Mouse (Mus musculus) left cerebral cortex, postnatal 4 days (tissue): ENCODE measurements around the gene Tmc6. TPM values are rescaled to one million over a fixed set of nuclear protein-coding genes. Genes with fewer than 3 reads are reported as not detected.
A peak's percentile ranks its signal among the peaks of the same experiment; 100 is the strongest.

Experiments
- DNase-seq: peaks from one replicate; pipeline ENCODE4 v3.0.0-alpha.2; 2022
- intact Hi-C: fragments of 180-260 bp; cut with DNase I; formaldehyde crosslinking; loops from one replicate; pipeline ENCODE4 v1.15.1; 2025
- total RNA-seq, 2 experiments: library from RNA; stranded (reverse); gene quantifications; 2 replicates each; pipeline ENCODE4 v1.2.3; 2021

Tmc6 gene
- total RNA-seq, 2 experiments from 2014 or later = 3.5 TPM

GRCm38 (mm10) chr11:117762246-117762645 is 19.8 kb downstream of the Tmc6 start:
- DNase-seq = no peak
- intact Hi-C loops = no loop called here

DNA sequence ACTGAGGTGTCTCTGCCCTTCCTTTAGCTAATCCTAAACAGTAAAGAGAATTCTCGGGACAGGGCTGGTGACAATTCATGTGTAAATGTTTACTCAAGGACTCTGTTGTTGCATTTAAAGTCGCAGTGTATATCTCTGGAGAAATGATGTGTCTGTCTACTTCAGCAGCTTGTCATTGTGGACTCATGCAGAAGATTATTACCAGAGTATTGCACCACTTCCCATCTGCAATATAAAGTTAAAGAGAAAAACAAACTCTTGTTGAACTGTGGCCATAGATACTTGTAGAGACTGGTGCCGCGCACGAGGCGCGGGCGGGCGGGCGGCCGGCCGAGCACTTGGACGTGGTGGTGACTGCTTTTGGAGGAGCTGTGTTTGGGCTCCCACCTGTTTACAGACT is 20.2 kb downstream of the Tmc6 start:
- intact Hi-C loops = no loop called here
- no peak for DNase-seq

GRCm38 (mm10) chr11:117760374-117761119 is 21.5 kb downstream of the Tmc6 start:
- DNase-seq = peak; percentile 51
- intact Hi-C loops = no loop called here

GRCm38 (mm10) chr11:117759267-117759666 is 22.7 kb downstream of the Tmc6 start:
- intact Hi-C loops = no loop called here
- peak; percentile 51 for DNase-seq

DNA sequence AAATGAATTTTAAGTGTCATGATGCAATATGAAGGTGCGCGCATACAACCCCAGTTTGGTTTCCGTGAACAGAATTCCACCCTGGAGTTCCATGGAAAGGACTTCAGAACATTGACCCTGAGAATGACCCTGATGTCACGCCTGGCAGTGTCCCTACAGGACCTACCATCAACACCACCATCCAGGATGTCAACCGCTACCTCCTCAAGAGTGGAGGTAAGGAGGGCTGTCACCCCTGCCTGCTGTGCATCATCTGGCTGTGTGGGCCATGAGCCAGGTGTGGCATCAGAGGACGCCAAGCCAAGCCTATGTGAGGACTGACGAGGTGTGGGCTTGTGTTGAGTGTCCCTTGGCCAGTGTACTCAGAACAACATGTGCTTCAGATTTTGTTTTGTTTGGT is 26.1 kb downstream of the Tmc6 start:
- intact Hi-C loops = no loop called here
- no peak for DNase-seq

DNA sequence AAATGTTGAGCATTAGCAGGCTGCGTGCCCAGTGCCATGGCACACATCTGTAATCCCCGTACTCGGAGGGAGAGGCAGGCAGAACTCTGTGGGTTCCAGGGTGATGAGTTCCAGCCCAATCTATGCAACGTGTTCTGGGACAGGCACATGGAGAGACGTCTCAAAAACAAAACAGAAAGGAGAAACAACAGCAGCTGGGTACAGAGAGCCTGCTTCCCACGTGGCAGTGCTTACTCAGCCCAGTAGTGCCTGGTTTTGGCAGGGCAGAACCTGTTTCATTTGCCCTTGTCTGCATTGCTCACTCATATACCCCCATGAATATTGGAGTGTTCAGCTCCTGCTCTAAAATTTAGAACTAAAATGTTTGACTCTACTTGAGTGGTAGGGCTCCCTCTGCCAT is 30.5 kb downstream of the Tmc6 start:
- intact Hi-C loops = no loop called here

DNA sequence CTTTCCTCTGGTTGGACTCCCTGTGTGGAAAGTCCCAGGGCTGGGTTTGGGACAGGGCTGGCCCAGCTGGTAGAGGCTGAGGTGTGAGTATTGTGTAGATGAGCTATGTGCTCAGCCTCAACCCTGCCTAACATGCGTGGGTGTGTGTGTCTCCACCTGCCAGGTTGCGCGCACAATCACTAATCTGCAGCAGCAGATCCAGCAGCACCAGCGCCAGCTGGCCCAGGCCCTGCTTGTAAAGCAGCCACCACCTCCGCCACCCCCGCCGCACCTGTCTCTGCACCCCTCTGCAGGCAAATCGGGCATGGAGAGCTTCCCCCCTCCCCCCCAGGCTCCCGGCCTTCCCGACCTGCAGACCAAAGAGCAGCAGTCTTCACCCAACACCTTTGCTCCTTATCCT is 32.6 kb downstream of the Tmc6 start:
- DNase-seq = no peak
- intact Hi-C loops = no loop called here

More for the DNA sequence above, 30.5 kb downstream of the Tmc6 start:
- DNase-seq = no peak

DNA sequence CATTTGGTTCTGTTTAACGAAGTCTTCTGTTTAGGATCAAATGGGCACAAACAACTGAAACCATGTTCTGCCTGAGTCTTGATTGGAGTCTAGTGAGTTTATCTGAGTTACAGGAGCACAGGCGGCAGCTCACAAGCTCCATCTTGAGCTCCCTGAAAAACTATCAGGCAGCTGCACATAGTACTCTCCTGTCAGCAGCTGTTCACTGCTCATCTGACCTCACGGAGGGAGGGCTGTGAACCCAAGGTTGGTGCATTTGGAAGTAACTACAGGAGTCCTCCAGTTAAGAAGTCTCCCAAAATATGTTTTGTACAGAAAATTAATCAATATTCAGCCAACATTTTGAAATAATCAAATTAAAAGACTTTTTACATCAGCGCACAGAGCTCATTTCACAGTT is 33.4 kb downstream of the Tmc6 start:
- no peak for DNase-seq
- intact Hi-C loops = no loop called here

DNA sequence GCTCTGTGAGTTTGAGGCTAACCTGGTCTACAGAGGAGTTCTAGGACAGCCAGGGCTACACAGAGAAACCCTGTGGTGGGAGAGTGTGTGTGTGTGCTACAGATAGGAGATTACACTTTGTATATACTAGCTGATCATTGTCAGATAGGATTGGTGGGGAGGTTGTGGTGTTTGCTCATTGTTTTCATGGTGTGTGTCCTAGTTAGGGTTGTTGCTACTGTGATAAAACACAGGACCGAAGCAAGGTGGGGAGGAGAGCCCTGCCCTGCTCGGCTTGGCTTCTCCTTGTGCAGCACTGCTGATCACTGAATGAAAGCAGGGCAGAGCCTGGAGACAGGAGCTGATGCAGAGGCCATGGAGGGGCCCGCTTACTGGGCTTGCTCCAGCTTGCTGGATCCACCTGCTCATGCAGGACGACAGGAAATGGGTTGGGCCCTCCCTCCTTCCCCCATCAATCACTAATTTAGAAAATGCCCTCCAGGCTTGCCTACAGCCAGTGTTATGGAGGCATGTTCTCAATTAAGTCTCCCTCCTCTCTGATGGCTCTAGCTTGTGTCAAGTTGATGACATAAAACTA is 38.5 kb downstream of the Tmc6 start:
- intact Hi-C loops = no loop called here
- no peak for DNase-seq

DNA sequence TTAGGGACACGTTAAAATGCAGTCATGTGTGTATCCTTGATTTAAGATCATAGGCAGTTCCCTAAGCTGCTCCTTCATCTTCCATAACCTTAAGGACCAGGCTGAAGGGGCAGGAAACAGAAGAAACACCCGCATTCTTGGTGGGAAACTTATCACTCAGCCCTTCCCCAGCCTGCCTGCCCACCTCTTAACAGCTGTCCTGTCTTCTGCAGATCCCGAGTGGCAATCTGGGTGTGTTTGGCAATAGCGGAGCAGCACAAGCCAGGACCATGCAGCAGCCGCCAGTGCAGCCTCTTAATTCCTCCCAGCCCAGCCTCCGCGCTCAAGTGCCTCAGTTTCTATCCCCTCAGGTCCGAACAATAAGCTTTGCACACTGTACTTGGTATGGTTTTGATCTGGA is 39.3 kb downstream of the Tmc6 start:
- intact Hi-C loops = no loop called here
- DNase-seq = no peak

- no peak for DNase-seq
- intact Hi-C loops = no loop called here
Observed at GRCm38 (mm10) chr11:117742243-117742642, 39.8 kb downstream of the Tmc6 start.

DNA sequence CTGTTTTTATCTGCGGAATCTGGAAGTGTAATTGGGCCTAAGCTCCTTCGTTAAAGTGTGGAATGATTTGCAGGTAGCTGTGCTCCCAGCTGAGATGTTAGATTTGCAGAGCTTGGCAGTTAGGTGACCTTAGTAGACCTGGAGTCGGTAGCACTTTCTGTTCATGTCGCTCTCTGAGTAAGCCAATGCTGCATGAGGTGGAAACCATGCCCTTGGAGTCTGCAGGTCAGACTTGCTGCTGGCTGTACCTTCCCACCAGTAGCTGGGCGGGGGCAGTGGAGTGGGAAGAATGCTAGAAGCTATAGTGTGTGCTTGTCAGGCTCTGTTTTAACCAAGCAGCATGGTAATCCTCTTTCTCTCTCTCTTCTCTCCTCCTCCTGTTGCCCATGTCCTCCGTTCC is 40.9 kb downstream of the Tmc6 start:
- intact Hi-C loops = no loop called here
- no peak for DNase-seq

- intact Hi-C loops = no loop called here
- no peak for DNase-seq
Observed at GRCm38 (mm10) chr11:117738123-117738522, 43.9 kb downstream of the Tmc6 start.

- no peak for DNase-seq
- intact Hi-C loops = no loop called here
Observed at GRCm38 (mm10) chr11:117736037-117736689, 45.8 kb downstream of the Tmc6 start.

- no peak for DNase-seq
- intact Hi-C loops = no loop called here
Observed at GRCm38 (mm10) chr11:117731470-117731869, 50.5 kb downstream of the Tmc6 start.

DNA sequence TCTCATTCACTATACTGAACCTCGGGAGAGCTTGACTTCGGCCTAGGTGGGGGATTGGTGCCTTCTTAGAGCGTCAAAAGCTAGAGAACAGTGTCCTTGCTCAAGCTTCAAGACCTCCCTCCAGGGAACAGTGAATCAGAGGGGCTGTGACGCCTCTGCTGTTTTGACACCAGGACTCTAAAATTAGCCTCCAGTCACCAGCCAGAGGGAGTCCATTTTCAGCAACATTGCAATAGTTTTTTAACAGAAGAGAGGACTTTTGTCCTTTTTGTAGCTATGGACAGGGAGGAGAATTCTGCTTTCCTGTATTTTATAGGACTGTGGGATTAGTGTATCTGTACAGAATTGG is 51.5 kb downstream of the Tmc6 start:
- intact Hi-C loops = no loop called here
- DNase-seq = no peak

DNA sequence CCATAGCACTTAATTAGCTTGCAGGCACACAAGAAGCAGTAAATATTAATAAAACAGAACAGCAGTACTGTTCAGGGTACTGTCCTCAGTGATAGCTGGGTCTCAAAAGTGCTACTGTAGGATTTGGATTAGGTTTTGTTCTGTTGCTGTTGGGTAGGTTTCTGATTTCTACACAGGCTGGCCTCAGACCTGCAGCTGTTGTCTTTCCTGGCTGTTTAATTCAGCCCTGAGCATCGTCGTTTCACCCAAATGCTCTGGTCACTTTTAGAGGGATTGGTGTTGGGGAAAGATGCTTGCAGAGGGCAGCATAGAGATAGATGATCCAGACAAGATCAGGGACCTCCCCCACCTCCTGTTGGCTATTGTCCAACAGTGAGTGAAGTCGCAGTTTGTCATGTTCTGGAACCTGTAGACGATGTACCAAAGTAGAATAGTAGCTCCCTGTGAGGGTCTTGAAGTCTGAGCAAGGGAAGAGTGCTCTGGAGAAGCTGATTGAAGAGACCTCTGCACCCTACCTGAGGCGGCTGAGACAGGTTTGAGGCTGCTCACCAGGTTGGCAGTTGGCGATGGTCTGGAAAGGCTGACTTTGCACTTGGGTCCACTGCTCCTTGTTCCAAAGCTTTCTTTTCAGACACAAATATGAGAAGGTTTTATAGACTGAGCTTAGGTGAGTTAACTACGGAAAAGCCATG is 52.1 kb downstream of the Tmc6 start:
- intact Hi-C loops = no loop called here
- DNase-seq = no peak

DNA sequence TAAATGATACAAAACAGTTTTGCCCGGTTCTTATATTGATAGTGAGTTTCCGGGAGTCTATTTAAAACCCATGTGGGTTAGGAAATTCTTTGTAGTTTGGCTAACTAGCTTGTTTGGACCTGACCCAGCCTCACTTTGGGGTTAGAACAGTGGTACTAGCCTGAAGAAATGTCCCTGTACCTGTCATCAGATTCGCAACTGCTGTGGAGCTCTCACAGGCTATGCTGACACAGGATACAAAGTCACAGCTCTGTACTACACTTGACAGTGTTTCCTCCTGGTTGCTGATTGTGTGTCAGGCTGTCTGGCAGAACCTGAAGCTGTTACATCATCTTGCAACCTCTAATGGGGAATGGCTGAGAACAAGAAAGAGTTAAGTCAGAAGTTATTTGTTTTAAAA is 52.7 kb downstream of the Tmc6 start:
- intact Hi-C loops = no loop called here
- no peak for DNase-seq

DNA sequence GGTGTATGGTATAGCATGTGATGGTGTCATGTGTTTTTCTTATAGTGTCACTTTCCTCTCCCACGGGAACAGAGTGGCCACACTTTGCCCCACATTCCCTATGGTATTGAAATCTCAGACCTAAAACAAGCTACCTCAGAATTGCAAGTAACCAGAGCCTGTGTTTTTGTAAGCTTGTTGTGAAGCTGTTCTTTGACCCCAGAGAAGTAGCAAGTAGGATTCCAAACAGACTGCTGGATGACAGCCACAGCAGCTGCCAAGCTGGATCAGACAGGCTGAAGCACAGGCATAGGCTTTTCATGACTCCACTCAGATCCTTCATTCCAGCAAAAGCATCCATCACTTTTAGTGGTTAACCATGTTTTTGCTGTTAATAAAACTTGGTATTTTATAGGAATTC is 53.2 kb downstream of the Tmc6 start:
- DNase-seq = no peak
- intact Hi-C loops = no loop called here

DNA sequence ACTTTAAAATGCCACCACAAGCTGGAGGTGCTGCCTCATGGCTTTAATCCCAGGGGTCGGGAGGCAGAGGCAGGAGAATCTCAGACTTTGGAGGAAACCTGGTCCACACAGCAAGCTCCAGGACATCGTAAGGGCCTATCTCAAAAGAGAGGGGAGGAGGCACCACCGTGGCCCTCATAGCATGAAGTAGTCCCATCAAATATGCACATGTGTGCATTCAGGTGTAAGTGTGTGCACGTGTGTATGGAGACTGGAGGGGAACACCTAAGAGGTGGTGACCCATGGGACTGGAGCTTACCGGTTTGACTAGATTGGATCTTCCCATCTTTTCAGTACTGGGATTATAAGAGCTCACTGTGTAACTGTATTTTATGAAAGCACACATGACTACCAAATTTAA is 53.8 kb downstream of the Tmc6 start:
- no peak for DNase-seq
- intact Hi-C loops = no loop called here

- intact Hi-C loops = no loop called here
- no peak for DNase-seq
Observed at GRCm38 (mm10) chr11:117727031-117727430, 55.0 kb downstream of the Tmc6 start.
